Comparison of ENCODE assay signal across 9 mouse cellular contexts in the genomic region with DNA sequence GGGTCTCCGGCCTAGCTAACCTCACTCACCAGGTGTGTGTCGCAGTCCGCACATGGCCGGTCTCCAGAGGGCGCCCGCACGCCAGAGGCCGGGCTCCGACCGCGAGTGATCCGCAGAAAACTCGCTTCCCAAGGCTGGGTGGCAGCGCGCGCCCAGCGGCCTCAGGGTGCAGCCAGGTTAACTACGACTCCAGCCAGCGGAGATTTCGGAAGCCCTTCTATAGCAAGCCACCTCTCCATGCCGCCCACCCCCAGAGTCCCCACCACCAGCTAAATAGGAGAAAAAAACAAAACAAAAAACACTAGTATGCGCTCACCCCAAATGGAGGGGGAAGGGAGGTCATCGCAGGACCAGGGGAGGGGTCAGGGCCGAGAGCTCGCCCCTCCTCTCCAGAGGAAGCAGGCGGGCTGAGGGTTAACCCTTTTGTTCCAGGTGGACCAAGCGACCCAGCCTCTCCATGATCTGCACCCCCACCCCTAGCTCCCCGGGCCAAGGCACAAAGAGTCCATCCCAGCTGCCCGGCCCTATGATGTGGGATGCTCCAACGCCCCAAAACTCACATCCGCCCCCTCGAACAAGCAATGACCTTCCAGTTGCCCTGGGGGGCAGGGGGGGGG. TPM values are rescaled to one million over a fixed set of nuclear protein-coding genes. Genes with fewer than 3 reads are reported as not detected.
DNase-seq lines count a peak whose midpoint lies in the region; ATAC-seq and TF ChIP-seq lines count a peak whose summit lies in the region.
"Had no signal": no experiment of that assay in that cellular context is flagged by ENCODE, and none has a peak within 500 bp of the region (broad histone marks: within the 10 kb centered on the region; RNA-seq: fewer than 3 reads in every experiment).

No protein-coding gene starts in this region.

- H3K27ac ChIP-seq in forebrain, postnatal 0 days (ENCODE audit: low read depth, low read length), result no peak overlapping the region
- 0 out of 2 replicates have a peak overlapping the region, but pooled peaks have one; percentile 64 for H3K27ac ChIP-seq in intestine, embryonic 15.5 days
- H3K27ac ChIP-seq in liver, adult 2 months (replicated peaks; ENCODE audit: insufficient read depth, low read depth, low read length), result no peak overlapping the region
- no peak overlapping the region for H3K27ac ChIP-seq in midbrain, embryonic 16.5 days (ENCODE audit: low read length)

- H3K4me2 ChIP-seq in forebrain, postnatal 0 days (ENCODE audit: low read depth), result peak overlapping the region; percentile 59
- peak overlapping the region; percentile 99 for H3K4me2 ChIP-seq in intestine, embryonic 15.5 days (replicated peaks)
- H3K4me2 ChIP-seq in midbrain, embryonic 16.5 days (ENCODE audit: low read length), result peak overlapping the region; percentile 82

- H3K27me3 ChIP-seq in forebrain, postnatal 0 days (ENCODE audit: insufficient read depth, low read length), result peaks cover 59% of the 10 kb centered on the region
- peaks cover 38% of the 10 kb centered on the region for H3K27me3 ChIP-seq in intestine, embryonic 15.5 days (replicated peaks)
- H3K27me3 ChIP-seq in liver, adult 2 months (ENCODE audit: control insufficient read depth, insufficient read depth, low read length), result peaks cover 22% of the 10 kb centered on the region
- H3K27me3 ChIP-seq in midbrain, embryonic 16.5 days (ENCODE audit: control insufficient read depth, insufficient read depth, low read depth, low read length), result peaks cover 13% of the 10 kb centered on the region

- 0% methylated on average over 32 of the region's 32 CpGs for WGBS in forebrain, postnatal 0 days
- under 1% methylated on average over 32 of the region's 32 CpGs for WGBS in intestine, embryonic 15.5 days
- WGBS in liver, adult 2 months, result 1% methylated on average over 32 of the region's 32 CpGs
- WGBS in midbrain, embryonic 16.5 days, result 1% methylated on average over 32 of the region's 32 CpGs

- no peaks in the 10 kb centered on the region for H3K9me3 ChIP-seq in forebrain, postnatal 0 days (ENCODE audit: low read length)
- H3K9me3 ChIP-seq in intestine, embryonic 15.5 days, result no peaks in the 10 kb centered on the region
- no peaks in the 10 kb centered on the region for H3K9me3 ChIP-seq in midbrain, embryonic 16.5 days (replicated peaks; ENCODE audit: control insufficient read depth, low read length, poor library complexity, severe bottlenecking)

- no peak for ATAC-seq in forebrain, postnatal 0 days
- peak; percentile 57 for ATAC-seq in intestine, embryonic 15.5 days
- 0 out of 2 replicates have a peak, but pooled peaks have one; percentile 52 for ATAC-seq in midbrain, embryonic 16.5 days

- no peaks in the 10 kb centered on the region; the same call in 1 of the 2 replicates for H3K36me3 ChIP-seq in forebrain, postnatal 0 days (ENCODE audit: insufficient read depth)
- H3K36me3 ChIP-seq in intestine, embryonic 15.5 days, result no peaks in the 10 kb centered on the region
- H3K36me3 ChIP-seq in liver, adult 2 months (ENCODE audit: control insufficient read depth, insufficient read depth, low read length), result no peaks in the 10 kb centered on the region
- no peaks in the 10 kb centered on the region for H3K36me3 ChIP-seq in midbrain, embryonic 16.5 days (ENCODE audit: control insufficient read depth, insufficient read depth, low read length)

- peak overlapping the region; percentile 34 for H3K4me3 ChIP-seq in forebrain, postnatal 0 days (ENCODE audit: low read depth, low read length)
- H3K4me3 ChIP-seq in intestine, embryonic 15.5 days (replicated peaks), result peak overlapping the region; percentile 63
- no peak overlapping the region for H3K4me3 ChIP-seq in liver, adult 2 months (ENCODE audit: insufficient read depth, low read depth, low read length)
- peak overlapping the region; percentile 44 for H3K4me3 ChIP-seq in midbrain, embryonic 16.5 days (ENCODE audit: low read depth, low read length)

- no peaks in the 10 kb centered on the region for H3K79me2 ChIP-seq in liver, adult 2 months (ENCODE audit: control insufficient read depth, insufficient read depth, low read length)

- DNase-seq in adrenal gland, adult 18-20 months (ENCODE audit: low spot score in 2 of 2), result peak; percentile 35 to 42
- no peak for DNase-seq in adrenal gland, postnatal 4 days (ENCODE audit: low spot score in 2 of 2)
- DNase-seq in adrenal gland, postnatal 14 days, result peak; percentile 68
- no peak for DNase-seq in forebrain, postnatal 0 days
- DNase-seq in liver, adult 2 months (ENCODE audit: extremely low read depth, low read depth, low spot score), result no peak
- peak; percentile 85 for DNase-seq in thymus, postnatal 4 days

- TF ChIP-seq POLR2A in liver, adult 2 months (IDR thresholded peaks at IDR 0.05; ENCODE audit: extremely low read depth, insufficient read depth, low read length), result no peak

- H3K4me1 ChIP-seq in forebrain, postnatal 0 days (ENCODE audit: insufficient read depth), result peaks cover 4% of the 10 kb centered on the region; the same call in 1 of the 2 replicates
- peaks cover 26% of the 10 kb centered on the region for H3K4me1 ChIP-seq in intestine, embryonic 15.5 days (replicated peaks)
- H3K4me1 ChIP-seq in liver, adult 2 months (ENCODE audit: control insufficient read depth, insufficient read depth, low read length), result 0 out of 2 replicates have a peak, but pooled peaks cover 5% of the 10 kb centered on the region
- peaks cover 37% of the 10 kb centered on the region for H3K4me1 ChIP-seq in midbrain, embryonic 16.5 days (ENCODE audit: control insufficient read depth, insufficient read depth, low read length)

- peak; percentile 47 for TF ChIP-seq CTCF in forebrain, postnatal 0 days (IDR thresholded peaks at IDR 0.05; ENCODE audit: low read depth)
- peak; percentile 78 for TF ChIP-seq CTCF in liver, adult 2 months (IDR thresholded peaks at IDR 0.05; ENCODE audit: low read depth, low read length)

- H3K9ac ChIP-seq in forebrain, postnatal 0 days, result no peak overlapping the region
- H3K9ac ChIP-seq in intestine, embryonic 15.5 days, result peak overlapping the region; percentile 56
- no peak overlapping the region for H3K9ac ChIP-seq in liver, adult 2 months (ENCODE audit: low read depth, low read length)
- H3K9ac ChIP-seq in midbrain, embryonic 16.5 days (ENCODE audit: low read depth, low read length), result peak overlapping the region; percentile 22; the same call in 1 of the 2 replicates

RNA-seq across cellular contexts. Expression of a gene that starts 2.6 kb away (rescaled TPM):
- not detected for total RNA-seq in adrenal gland, adult 18-20 months (2021)
- under 1 TPM; 0.31 to 0.59 TPM for total RNA-seq in adrenal gland, postnatal 4 days (2021)
- total RNA-seq in adrenal gland, postnatal 14 days (2021), result not detected in 2 replicates
- 0.10 and 0.31 TPM in 2 replicates for total RNA-seq in forebrain, postnatal 0 days (2014; rRNA removed)
- 0.05 and 0.06 TPM in 2 replicates for polyA plus RNA-seq in forebrain, postnatal 0 days (2015; fragmentation: Nextera tagmentation; extraction: Ambion mirVana)
- polyA plus RNA-seq in intestine, embryonic 15.5 days (2015; fragmentation: Nextera tagmentation; extraction: Ambion mirVana), result 1.9 and 2.2 TPM in 2 replicates
- total RNA-seq in liver, adult 2 months (2014; rRNA removed), result not detected in 2 replicates
- polyA plus RNA-seq in liver, adult 2 months (2012; rRNA removed), result not detected in 2 replicates
- polyA plus RNA-seq in midbrain, embryonic 16.5 days (2015; fragmentation: Nextera tagmentation; extraction: Ambion mirVana), result 0.84 and 1.9 TPM in 2 replicates
- polyA plus RNA-seq: spleen, adult 2 months had no signal

RNA-seq across cellular contexts. Expression of a gene that starts 23.0 kb away (rescaled TPM):
- 100 to 1,000 TPM in 1 of 2 experiments, 10 to 100 TPM in 1; 74.1 to 115 TPM for total RNA-seq in adrenal gland, adult 18-20 months (2021)
- 10 to 100 TPM; 85.3 to 88.5 TPM for total RNA-seq in adrenal gland, postnatal 4 days (2021)
- total RNA-seq in adrenal gland, postnatal 14 days (2021), result 64.8 and 68.9 TPM in 2 replicates
- 397 and 497 TPM in 2 replicates for total RNA-seq in forebrain, postnatal 0 days (2014; rRNA removed)
- polyA plus RNA-seq in forebrain, postnatal 0 days (2015; fragmentation: Nextera tagmentation; extraction: Ambion mirVana), result 124 and 143 TPM in 2 replicates
- polyA plus RNA-seq in intestine, embryonic 15.5 days (2015; fragmentation: Nextera tagmentation; extraction: Ambion mirVana), result 23.4 and 24.9 TPM in 2 replicates
- total RNA-seq in liver, adult 2 months (2014; rRNA removed), result 28.9 and 33.7 TPM in 2 replicates
- polyA plus RNA-seq in liver, adult 2 months (2012; rRNA removed), result 43.3 and 49.3 TPM in 2 replicates
- 88.4 and 97.1 TPM in 2 replicates for polyA plus RNA-seq in midbrain, embryonic 16.5 days (2015; fragmentation: Nextera tagmentation; extraction: Ambion mirVana)

Comparison
In these comparisons a context has a peak if more than half of its experiments do, and no peak if none do; other contexts are left out.
1. DNase-seq: peak in adrenal gland, adult 18-20 months (2 of 2), adrenal gland, postnatal 14 days (single experiment) and thymus, postnatal 4 days (single experiment); none in adrenal gland, postnatal 4 days (0 of 2), forebrain, postnatal 0 days (single experiment) and liver, adult 2 months (single experiment).
2. H3K9ac ChIP-seq: peak in intestine, embryonic 15.5 days (single experiment) and midbrain, embryonic 16.5 days (single experiment); none in forebrain, postnatal 0 days (single experiment) and liver, adult 2 months (single experiment).
3. Peak in every context shown above with its lines, with median percentiles within 50 percentile points of each other: H3K4me2 ChIP-seq.